Mouse (Mus musculus) liver, adult 2 months (tissue): ENCODE results near the gene AI481877.

Experiments used
- CTCF ChIP-seq: fragments of 200-500 bp; IDR thresholded peaks from 2 replicates; pipeline ENCODE4 v1.5.1; 2011; ENCODE audit warnings: low read depth, low read length, control low read depth
- POLR2A ChIP-seq: fragments of 200-500 bp; IDR thresholded peaks from 2 replicates; pipeline ENCODE4 v1.6.1; 2011; ENCODE audit warnings: low read length, control low read depth; ENCODE audit not compliant: insufficient read depth; ENCODE audit errors: extremely low read depth

GRCm38 (mm10) chr4:59175929-59176328 lies 37.1 kb upstream of the AI481877 start:
- TF ChIP-seq CTCF: no peak
- no peak for TF ChIP-seq POLR2A
